ENCODE assay signal across 8 mouse cellular contexts in genomic region chr14:61360981-61361511, GRCm38 (mm10). TPM values are rescaled to one million over a fixed set of nuclear protein-coding genes. Genes with fewer than 3 reads are reported as not detected.
DNase-seq lines count a peak whose midpoint lies in the region; ATAC-seq lines count a peak whose summit lies in the region.

No protein-coding gene starts in this region.

- H3K27ac ChIP-seq in embryonic facial prominence, embryonic 10.5 days (replicated peaks): no peak overlapping the region
- H3K27ac ChIP-seq in intestine, embryonic 16.5 days (ENCODE audit: low read length): peak overlapping the region; percentile 88
- H3K27ac ChIP-seq in midbrain, embryonic 14.5 days (replicated peaks; ENCODE audit: low read depth, low read length): 0 out of 2 replicates have a peak overlapping the region, but pooled peaks have one; percentile 82

- intact Hi-C loops in gastrocnemius, postnatal 36 days (cut with DNase I): no loop called here

- no peaks in the 10 kb centered on the region for H3K27me3 ChIP-seq in embryonic facial prominence, embryonic 10.5 days (replicated peaks; ENCODE audit: low read depth, poor library complexity, severe bottlenecking)
- H3K27me3 ChIP-seq in intestine, embryonic 16.5 days (replicated peaks; ENCODE audit: control insufficient read depth, insufficient read depth, low read length): no peaks in the 10 kb centered on the region
- H3K27me3 ChIP-seq in midbrain, embryonic 14.5 days (ENCODE audit: control insufficient read depth, insufficient read depth, low read length): no peaks in the 10 kb centered on the region

- peak overlapping the region; percentile 89; the same call in 1 of the 2 replicates for H3K9ac ChIP-seq in intestine, embryonic 16.5 days (ENCODE audit: low read depth, low read length)
- H3K9ac ChIP-seq in midbrain, embryonic 14.5 days (replicated peaks; ENCODE audit: low read length): 0 out of 2 replicates have a peak overlapping the region, but pooled peaks have one; percentile 73

- no peaks in the 10 kb centered on the region for H3K9me3 ChIP-seq in embryonic facial prominence, embryonic 10.5 days
- H3K9me3 ChIP-seq in intestine, embryonic 16.5 days (ENCODE audit: control insufficient read depth, low read length): no peaks in the 10 kb centered on the region
- no peaks in the 10 kb centered on the region for H3K9me3 ChIP-seq in midbrain, embryonic 14.5 days (ENCODE audit: control insufficient read depth, low read length)

- H3K4me3 ChIP-seq in embryonic facial prominence, embryonic 10.5 days: peak overlapping the region; percentile 81
- peak overlapping the region; percentile 78; the same call in 1 of the 2 replicates for H3K4me3 ChIP-seq in intestine, embryonic 16.5 days (ENCODE audit: low read length)
- H3K4me3 ChIP-seq in midbrain, embryonic 14.5 days (replicated peaks; ENCODE audit: low read depth, low read length): no peak overlapping the region; the same call in 1 of the 2 replicates

- peak overlapping the region; percentile 65 for H3K4me2 ChIP-seq in intestine, embryonic 16.5 days (ENCODE audit: low read depth, low read length)
- H3K4me2 ChIP-seq in midbrain, embryonic 14.5 days (ENCODE audit: low read length): peak overlapping the region; percentile 63

- WGBS in embryonic facial prominence, embryonic 10.5 days: 65% methylated on average over 3 of the region's 3 CpGs
- WGBS in intestine, embryonic 16.5 days: 33% methylated on average over 3 of the region's 3 CpGs
- 62% methylated on average over 3 of the region's 3 CpGs for WGBS in midbrain, embryonic 14.5 days

- peaks cover 12% of the 10 kb centered on the region for H3K4me1 ChIP-seq in embryonic facial prominence, embryonic 10.5 days
- peaks cover 12% of the 10 kb centered on the region for H3K4me1 ChIP-seq in intestine, embryonic 16.5 days (ENCODE audit: control insufficient read depth, insufficient read depth, low read length)
- H3K4me1 ChIP-seq in midbrain, embryonic 14.5 days (ENCODE audit: control insufficient read depth, insufficient read depth, low read length): peaks cover 3% of the 10 kb centered on the region; the same call in 1 of the 2 replicates

- DNase-seq in kidney, adult 11 months: peak; percentile 9
- no peak for DNase-seq in kidney, postnatal 10 days
- DNase-seq in embryonic facial prominence, embryonic 10.5 days (ENCODE audit: low spot score): no peak
- DNase-seq in midbrain, embryonic 14.5 days: no peak
- DNase-seq in urinary bladder, postnatal 36 days (ENCODE audit: low spot score in 2 of 2): no peak
- no peak for DNase-seq in ovary, adult 18-20 months (ENCODE audit: low spot score)
- no peak for DNase-seq in gastrocnemius, postnatal 36 days

- ATAC-seq in intestine, embryonic 16.5 days: peak; percentile 62
- no peak for ATAC-seq in midbrain, embryonic 14.5 days (ENCODE audit: low FRiP score, low TSS enrichment)

- peaks cover 12% of the 10 kb centered on the region for H3K36me3 ChIP-seq in embryonic facial prominence, embryonic 10.5 days (replicated peaks)
- no peaks in the 10 kb centered on the region for H3K36me3 ChIP-seq in intestine, embryonic 16.5 days (ENCODE audit: control insufficient read depth, insufficient read depth, low read length)
- peaks cover 20% of the 10 kb centered on the region; the same call in 1 of the 2 replicates for H3K36me3 ChIP-seq in midbrain, embryonic 14.5 days (ENCODE audit: control insufficient read depth, insufficient read depth, low read length)

RNA-seq across cellular contexts. Expression of gene Ebpl, which starts 0.8 kb away (rescaled TPM):
- 9.7 and 10.5 TPM in 2 replicates for polyA plus RNA-seq in embryonic facial prominence, embryonic 10.5 days (2016; fragmentation: Nextera tagmentation; extraction: Ambion mirVana)
- polyA plus RNA-seq in intestine, embryonic 16.5 days (2015; fragmentation: Nextera tagmentation; extraction: Ambion mirVana): 8.1 and 8.2 TPM in 2 replicates
- 7.6 and 8.8 TPM in 2 replicates for polyA plus RNA-seq in midbrain, embryonic 14.5 days (2014; fragmentation: Nextera tagmentation; extraction: Ambion mirVana)
- 1 to 10 TPM in 1 of 2 experiments, under 1 TPM in 1; 0.62 to 1.0 TPM for total RNA-seq in gastrocnemius, postnatal 36 days (2021)

RNA-seq across cellular contexts. Expression of gene Arl11, which starts 51.5 kb away (rescaled TPM):
- 0.30 and 0.36 TPM in 2 replicates for polyA plus RNA-seq in embryonic facial prominence, embryonic 10.5 days (2016; fragmentation: Nextera tagmentation; extraction: Ambion mirVana)
- polyA plus RNA-seq in intestine, embryonic 16.5 days (2015; fragmentation: Nextera tagmentation; extraction: Ambion mirVana): 0.78 and 1.0 TPM in 2 replicates
- 0.47 TPM in 1 of 2 replicates, not detected in the other for polyA plus RNA-seq in midbrain, embryonic 14.5 days (2014; fragmentation: Nextera tagmentation; extraction: Ambion mirVana)
- under 1 TPM; 0.22 to 0.28 TPM for total RNA-seq in gastrocnemius, postnatal 36 days (2021)
